Mouse (Mus musculus): ENCODE data around the gene Tas2r119.
"Not testable (repeated sequence)": the region's sequence is repeated elsewhere in the genome, so short reads cannot be mapped to it uniquely, and the experiment has no call there.

Gene Tas2r119

GRCm38 (mm10) chr15:32176989-32177388 is at the start of gene Tas2r119:
Tas2r119 (plus strand) TSS chr15:32177289.
- in situ Hi-C loops (cut with MboI, MseI) = no loop called here

GRCm38 (mm10) chr15:32132315-32132714 is 44.8 kb upstream of the Tas2r119 start:
- in situ Hi-C loops (cut with MboI, MseI) = no loop called here

GRCm38 (mm10) chr15:32141657-32142056 is 35.4 kb upstream of the Tas2r119 start:
- in situ Hi-C loops (cut with MboI, MseI) = no loop called here

- in situ Hi-C loops (cut with MboI, MseI) = no loop called here
Measured at GRCm38 (mm10) chr15:32144269-32144668, 32.8 kb upstream of the Tas2r119 start.

GRCm38 (mm10) chr15:32153404-32153803 is 23.7 kb upstream of the Tas2r119 start:
- in situ Hi-C loops (cut with MboI, MseI) = no loop called here

GRCm38 (mm10) chr15:32153857-32154449 is 23.1 kb upstream of the Tas2r119 start:
- in situ Hi-C loops (cut with MboI, MseI) = no loop called here

- in situ Hi-C loops (cut with MboI, MseI) = no loop called here
Measured at GRCm38 (mm10) chr15:32156126-32156525, 21.0 kb upstream of the Tas2r119 start.

- in situ Hi-C loops (cut with MboI, MseI) = no loop called here
Measured at GRCm38 (mm10) chr15:32160281-32160680, 16.8 kb upstream of the Tas2r119 start.

GRCm38 (mm10) chr15:32171764-32172163 is 5.3 kb upstream of the Tas2r119 start:
- in situ Hi-C loops (cut with MboI, MseI) = no loop called here

GRCm38 (mm10) chr15:32172175-32172987 is 4.7 kb upstream of the Tas2r119 start:
- in situ Hi-C loops (cut with MboI, MseI) = no loop called here

GRCm38 (mm10) chr15:32172988-32173329 is 4.1 kb upstream of the Tas2r119 start:
- in situ Hi-C loops (cut with MboI, MseI) = no loop called here

GRCm38 (mm10) chr15:32180010-32180725 is 3.1 kb downstream of the Tas2r119 start:
- in situ Hi-C loops (cut with MboI, MseI) = no loop called here

GRCm38 (mm10) chr15:32182026-32182425 is 4.9 kb downstream of the Tas2r119 start:
- in situ Hi-C loops (cut with MboI, MseI) = no loop called here

- in situ Hi-C loops (cut with MboI, MseI) = no loop called here
Measured at GRCm38 (mm10) chr15:32184964-32185363, 7.9 kb downstream of the Tas2r119 start.

GRCm38 (mm10) chr15:32189879-32190278 is 12.8 kb downstream of the Tas2r119 start:
- in situ Hi-C loops (cut with MboI, MseI) = no loop called here

- in situ Hi-C loops (cut with MboI, MseI) = no loop called here
Measured at GRCm38 (mm10) chr15:32190436-32190835, 13.3 kb downstream of the Tas2r119 start.

GRCm38 (mm10) chr15:32192948-32193347 is 15.9 kb downstream of the Tas2r119 start:
- in situ Hi-C loops (cut with MboI, MseI) = no loop called here

- in situ Hi-C loops (cut with MboI, MseI) = no loop called here
Measured at GRCm38 (mm10) chr15:32198076-32198475, 21.0 kb downstream of the Tas2r119 start.

GRCm38 (mm10) chr15:32198561-32198960 is 21.5 kb downstream of the Tas2r119 start:
- in situ Hi-C loops (cut with MboI, MseI) = no loop called here

- in situ Hi-C loops (cut with MboI, MseI) = no loop called here
Measured at GRCm38 (mm10) chr15:32203242-32203641, 26.2 kb downstream of the Tas2r119 start.

GRCm38 (mm10) chr15:32204908-32205307 is 27.8 kb downstream of the Tas2r119 start:
- in situ Hi-C loops (cut with MboI, MseI) = no loop called here

- in situ Hi-C loops (cut with MboI, MseI) = not testable (repeated sequence)
Measured at GRCm38 (mm10) chr15:32214687-32215086, 37.6 kb downstream of the Tas2r119 start.

- in situ Hi-C loops (cut with MboI, MseI) = no loop called here
Measured at GRCm38 (mm10) chr15:32223028-32223427, 45.9 kb downstream of the Tas2r119 start.
